Mouse (Mus musculus) lung, adult 2 months (tissue): Measurements from ENCODE around the gene Tmem240. TPM values are rescaled to one million over a fixed set of nuclear protein-coding genes. Genes with fewer than 3 reads are reported as not detected.

Experiments
- DNase-seq: peaks from one replicate; pipeline ENCODE4 v3.0.0; 2022
- H3K4me1 ChIP-seq: fragments of 200-500 bp; 2 replicates; pipeline ENCODE4 v1.6.1; 2011; ENCODE audit warnings: low read length; ENCODE audit not compliant: control insufficient read depth, insufficient read depth
- H3K4me3 ChIP-seq: fragments of 200-500 bp; replicated peaks from 2 replicates; pipeline ENCODE3; 2011; ENCODE audit warnings: low read depth, mild to moderate bottlenecking, control low read depth, low read length; ENCODE audit errors: extremely low read depth
- CTCF ChIP-seq: fragments of 200-500 bp; IDR thresholded peaks from 2 replicates; pipeline ENCODE4 v1.5.1; 2011; ENCODE audit warnings: mild to moderate bottlenecking, low read length, control low read depth; ENCODE audit not compliant: insufficient read depth
- POLR2A ChIP-seq: fragments of 200-500 bp; IDR thresholded peaks from 2 replicates; pipeline ENCODE4 v1.6.1; 2011; ENCODE audit warnings: low read depth, mild to moderate bottlenecking, control low read depth, low read length, borderline replicate concordance; ENCODE audit errors: extremely low read depth
- WGBS: fragments of 180-500 bp; shearing (Covaris S2); methylation state at CpG from one replicate; pipeline ENCODE4 v1.1.7; 2018; 5-methylcytosine and 5-hydroxymethylcytosine counted together
- polyA plus RNA-seq: library from polyadenylated mRNA; depleted of rRNA; stranded (reverse); fragments of >200 nt; gene quantifications from 2 replicates; pipeline ENCODE4 v1.2.3, GENCODE M21; 2012

Gene Tmem240
- polyA plus RNA-seq, 1 experiment: 1.6 TPM

DNA sequence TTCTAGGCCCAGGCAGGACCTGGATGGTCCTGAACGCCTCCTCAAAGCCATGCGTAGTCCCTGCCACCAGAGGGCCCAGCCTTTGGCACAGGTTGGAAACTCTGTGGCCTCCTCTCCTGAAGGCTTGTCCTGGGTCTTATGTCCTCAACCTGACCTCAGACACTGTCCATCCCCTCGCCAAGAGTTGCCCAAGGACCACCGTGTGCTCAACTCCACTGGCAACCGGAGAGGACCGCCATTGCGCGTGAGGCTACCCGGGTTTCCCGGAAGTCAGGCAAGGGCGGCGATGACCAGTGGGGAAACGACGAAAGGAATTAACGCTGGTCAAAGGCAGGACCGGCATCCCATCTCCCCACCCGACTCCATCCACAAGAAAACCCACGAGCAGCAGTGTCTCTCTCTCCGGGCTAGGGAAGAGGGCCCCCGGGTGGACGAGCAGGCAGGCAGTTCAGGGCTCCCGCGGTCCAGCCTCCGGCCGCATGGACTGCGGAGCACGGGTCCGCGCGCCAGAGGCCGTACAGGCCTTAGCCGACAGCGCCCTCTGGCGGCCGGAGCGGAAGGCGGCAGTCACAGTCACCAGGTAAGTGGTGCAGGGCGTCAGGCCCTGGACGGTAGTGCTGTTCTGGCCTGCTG lies 35.4 kb downstream of the Tmem240 start:
- H3K4me3 ChIP-seq: peak overlapping the region; percentile 72
- DNase-seq: peak; percentile 91
- H3K4me1 ChIP-seq: peaks cover 7% of the 10 kb centered on the region
- peak; percentile 87 for TF ChIP-seq CTCF
- TF ChIP-seq POLR2A: peak; percentile 62
- WGBS: under 1% methylated on average over 39 of the region's 39 CpGs

DNA sequence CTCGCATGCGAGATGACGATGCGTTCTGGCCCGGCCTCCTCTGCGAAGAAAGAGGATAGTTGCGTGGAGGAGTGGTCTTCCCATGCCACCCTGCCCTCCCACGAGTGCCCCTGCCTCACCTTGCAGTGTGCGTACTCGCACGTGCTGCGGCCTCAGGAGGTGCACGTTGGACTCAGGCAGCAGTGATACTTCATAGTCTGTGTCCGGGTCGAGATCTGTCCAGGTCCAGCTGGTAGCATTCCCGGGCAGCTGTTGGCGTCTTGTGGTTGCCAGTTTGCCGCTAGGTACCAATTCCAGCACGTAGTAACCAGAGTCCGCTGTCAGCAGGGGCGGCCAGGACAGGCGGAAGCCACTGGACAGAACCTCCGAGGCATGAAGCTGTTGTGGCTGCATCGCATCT lies 36.0 kb downstream of the Tmem240 start:
- DNase-seq: no peak
- no peak for TF ChIP-seq POLR2A
- no peak for TF ChIP-seq CTCF
- Histone ChIP-seq H3K4me3 (no peak overlapping the region), H3K4me1 (peaks cover 12% of the 10 kb centered on the region)
- 52% methylated on average over 24 of the region's 24 CpGs for WGBS

GRCm38 (mm10) chr4:155771706-155772105 lies 37.1 kb downstream of the Tmem240 start:
- no peak for DNase-seq

DNA sequence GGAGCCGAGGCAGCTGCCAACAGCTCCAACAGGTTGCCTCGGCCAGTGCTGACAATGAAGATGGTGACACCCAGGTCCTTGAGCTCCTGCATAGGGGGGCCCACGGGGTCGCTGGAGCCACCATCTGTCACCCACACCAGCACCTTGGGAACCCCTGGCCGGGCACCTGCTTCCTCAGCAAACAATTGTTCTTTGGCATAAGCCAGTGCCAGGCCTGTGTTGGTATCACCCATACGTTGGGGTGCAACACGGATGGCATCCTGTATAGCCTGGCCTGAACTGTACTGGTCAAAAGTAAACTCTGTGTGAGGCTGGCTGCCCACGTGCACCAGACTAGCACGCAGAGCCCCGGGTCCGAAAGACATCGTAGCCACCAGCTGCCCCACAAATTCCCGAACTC lies 38.2 kb downstream of the Tmem240 start:
- 86% methylated on average over 13 of the region's 13 CpGs for WGBS

More at GRCm38 (mm10) chr4:155771706-155772105, 37.1 kb downstream of the Tmem240 start:
- no peak for TF ChIP-seq CTCF
- no peak for TF ChIP-seq POLR2A
- 61% methylated on average over 2 of the region's 2 CpGs for WGBS
- Histone ChIP-seq H3K4me3 (no peak overlapping the region), H3K4me1 (peaks cover 16% of the 10 kb centered on the region)

DNA sequence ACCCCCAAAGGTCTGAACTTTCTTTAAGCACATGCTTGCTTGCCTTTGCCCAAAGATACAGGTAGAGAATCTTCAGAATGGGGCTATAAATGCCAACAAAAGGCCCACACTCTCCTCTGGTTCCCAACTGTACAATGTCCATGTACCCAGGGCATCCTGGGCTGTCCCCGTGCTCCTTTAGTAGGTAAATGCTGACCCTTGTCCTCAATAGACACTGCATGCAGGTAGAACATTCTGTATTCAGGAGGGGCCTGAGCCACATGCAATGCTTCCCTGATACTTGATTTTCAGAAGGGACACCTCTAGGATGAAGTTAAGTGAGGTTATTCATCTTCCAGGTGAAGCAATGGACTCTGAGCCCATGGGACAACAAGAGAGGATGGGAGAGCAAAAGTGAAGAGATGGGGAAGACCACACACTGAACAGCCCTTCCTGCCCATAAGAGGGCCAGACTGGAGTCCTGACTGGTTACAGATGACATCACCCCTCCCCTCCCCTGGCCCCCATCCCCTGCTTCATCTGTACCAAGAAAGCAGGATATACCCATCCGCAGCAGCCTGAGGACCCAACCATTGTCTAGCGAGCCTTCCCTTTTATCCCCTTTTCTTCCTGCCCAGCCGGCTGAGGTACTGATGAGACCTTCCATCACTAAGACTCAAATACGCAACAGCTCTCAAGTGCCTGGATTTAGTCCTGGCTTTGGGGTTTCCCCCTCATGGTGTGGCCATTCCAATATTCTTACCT lies 38.9 kb downstream of the Tmem240 start:
- Histone ChIP-seq H3K4me1 (peaks cover 16% of the 10 kb centered on the region), H3K4me3 (no peak overlapping the region)
- WGBS: 52% methylated on average over 5 of the region's 5 CpGs
- no peak for DNase-seq
- no peak for TF ChIP-seq CTCF
- TF ChIP-seq POLR2A: no peak

More for the DNA sequence above, 38.2 kb downstream of the Tmem240 start:
- DNase-seq: no peak
- H3K4me1 ChIP-seq: peaks cover 16% of the 10 kb centered on the region
- no peak overlapping the region for H3K4me3 ChIP-seq
- TF ChIP-seq POLR2A: no peak
- no peak for TF ChIP-seq CTCF

DNA sequence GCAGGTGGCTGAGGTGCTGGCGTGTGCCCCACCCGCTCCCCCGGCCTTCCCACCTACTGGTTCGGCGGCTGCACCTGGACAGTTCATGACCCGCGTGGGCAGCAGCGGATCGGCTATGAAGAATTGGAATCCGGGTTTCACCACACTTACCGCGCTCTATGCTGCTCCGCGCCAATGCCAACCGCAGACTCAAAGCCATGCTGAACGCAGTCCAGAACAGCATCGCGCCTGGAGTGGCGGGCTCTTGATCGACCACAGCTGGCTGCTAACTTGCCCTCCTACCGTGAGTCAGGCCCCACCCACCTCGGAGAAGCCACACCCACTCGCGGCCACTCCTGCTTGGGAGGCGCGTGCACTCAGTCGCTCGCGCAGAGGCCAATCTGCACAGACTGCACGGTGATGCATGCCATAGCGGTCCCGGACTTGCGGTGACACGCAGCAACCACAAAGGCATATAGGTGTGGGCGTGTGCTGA lies 39.7 kb downstream of the Tmem240 start, which contains the start of gene Vwa1:
Gene Vwa1, minus strand, starts transcription at position 419 of the 475 bp plus-strand sequence.
- Histone ChIP-seq H3K4me3 (peak within 1 kb of the TSS; percentile 50), H3K4me1 (peaks cover 16% of the 10 kb centered on the region)
- peak; percentile 89; the same call in 1 of the 2 replicates for TF ChIP-seq POLR2A
- TF ChIP-seq CTCF: no peak
- peak; percentile 91 for DNase-seq
- WGBS: under 1% methylated on average over 35 of the region's 35 CpGs

- no peak for DNase-seq
- H3K4me1 ChIP-seq: peaks cover 13% of the 10 kb centered on the region
- TF ChIP-seq CTCF (no peak), POLR2A (no peak)
- H3K4me3 ChIP-seq: no peak overlapping the region
- WGBS: 15% methylated on average over 9 of the region's 9 CpGs
These were observed 40.6 kb downstream of the Tmem240 start for GRCm38 (mm10) chr4:155774971-155775740.

- WGBS: 58% methylated on average over 3 of the region's 3 CpGs
- DNase-seq: no peak
- peaks cover 9% of the 10 kb centered on the region for H3K4me1 ChIP-seq
- TF ChIP-seq CTCF (no peak), POLR2A (no peak)
- no peak overlapping the region for H3K4me3 ChIP-seq
These were observed 41.3 kb downstream of the Tmem240 start for GRCm38 (mm10) chr4:155775855-155776254.

GRCm38 (mm10) chr4:155776704-155777335 lies 42.2 kb downstream of the Tmem240 start:
- Histone ChIP-seq H3K4me1 (peaks cover 9% of the 10 kb centered on the region), H3K4me3 (no peak overlapping the region)
- 54% methylated on average over 2 of the region's 2 CpGs for WGBS
- TF ChIP-seq CTCF (no peak), POLR2A (no peak)
- DNase-seq: no peak
